Mouse (Mus musculus) c-Kit-positive CD71-negative TER-119-negative erythroid progenitor cells, embryonic 14.5 days (primary cell): Measurements from ENCODE around the gene Cox6a1.
A peak's percentile ranks its signal among the peaks of the same experiment; 100 is the strongest.
"Not testable (repeated sequence)": the region's sequence is repeated elsewhere in the genome, so short reads cannot be mapped to it uniquely, and the experiment has no call there.

Experiments used
- DNase-seq: peaks from one replicate; pipeline ENCODE4 v3.0.0-alpha.2; 2013; ENCODE audit warnings: low read depth

Gene Cox6a1

DNA sequence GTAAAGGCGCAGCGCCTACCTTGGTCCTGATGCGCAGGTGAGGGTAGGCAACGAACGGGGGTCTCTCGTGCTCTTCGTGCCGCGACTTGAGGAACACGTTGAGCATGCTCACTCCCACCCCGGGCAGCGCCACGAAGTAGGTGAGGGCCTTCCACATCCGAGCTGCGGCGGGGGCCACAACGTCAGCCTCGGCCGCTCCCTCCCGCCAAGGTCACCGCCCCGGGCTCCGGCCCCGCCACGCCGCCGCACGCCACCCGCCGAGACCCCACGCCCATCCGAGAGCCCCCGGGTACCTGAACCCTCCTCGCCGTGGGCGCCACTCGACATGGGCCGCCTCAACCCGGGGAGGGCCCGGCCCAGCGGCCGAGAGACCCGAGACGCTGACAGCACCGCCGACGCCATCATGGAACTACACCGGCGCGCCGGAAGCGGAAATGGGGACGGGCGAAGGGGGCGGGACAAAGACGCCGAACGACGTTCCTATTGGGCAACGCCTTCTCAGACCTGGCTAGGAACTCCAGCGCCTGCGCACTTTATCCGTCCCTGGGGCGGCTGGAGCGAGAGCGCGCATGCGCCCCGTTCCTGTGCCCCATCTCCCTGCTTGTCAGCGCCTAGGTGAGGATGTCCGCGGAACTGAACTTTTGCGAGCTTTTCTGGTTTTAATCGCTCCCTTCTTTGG lies at the start of gene Cox6a1:
TSS of gene Cox6a1 (minus strand) at position 436 of the 679 bp plus-strand sequence.
- DNase-seq, result peak; percentile 97

GRCm38 (mm10) chr5:115397839-115398780 lies 49.3 kb upstream of the Cox6a1 start:
- DNase-seq, result no peak

- no peak for DNase-seq
These were observed 47.9 kb upstream of the Cox6a1 start for GRCm38 (mm10) chr5:115396654-115397053.

GRCm38 (mm10) chr5:115394836-115395235 lies 46.1 kb upstream of the Cox6a1 start:
- DNase-seq, result no peak

DNA sequence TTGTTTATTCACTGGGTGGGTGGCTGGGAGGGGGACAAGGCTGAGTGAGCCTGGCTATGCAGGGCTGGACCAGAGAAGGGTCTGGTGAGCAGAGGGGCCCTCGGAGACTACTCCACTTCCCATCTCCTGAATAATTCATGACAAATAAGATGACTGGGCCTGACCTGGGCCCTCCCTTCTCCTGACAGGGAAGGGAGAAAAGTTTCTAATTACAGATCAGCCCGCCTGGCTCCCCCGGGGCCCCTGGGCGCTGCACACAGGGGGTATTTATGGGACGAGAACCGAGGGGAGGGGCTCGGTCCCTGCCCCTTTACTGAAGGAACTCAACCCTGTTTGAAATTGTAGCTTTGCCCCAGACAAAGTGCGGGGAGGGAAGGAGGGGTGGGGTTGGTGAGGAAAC lies 45.4 kb upstream of the Cox6a1 start:
- no peak for DNase-seq

DNA sequence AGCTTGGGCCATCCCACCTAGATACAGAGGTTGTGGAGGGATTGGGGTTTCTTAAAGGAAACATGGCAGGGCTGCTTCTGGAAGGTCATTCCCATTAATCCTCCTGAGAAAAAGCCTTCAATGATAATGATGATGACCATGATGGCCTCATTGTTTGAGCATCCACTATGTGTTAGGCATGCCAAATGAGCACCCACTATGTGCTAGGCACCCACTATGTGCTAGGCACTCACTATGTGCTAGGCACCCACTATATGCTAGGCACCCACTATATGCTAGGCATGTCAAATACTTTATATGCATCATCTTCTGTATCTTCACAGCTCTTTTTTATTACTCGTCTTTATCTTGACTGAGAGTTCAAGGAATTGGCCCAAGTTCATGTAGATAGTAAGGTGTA lies 44.2 kb upstream of the Cox6a1 start:
- DNase-seq, result no peak

DNA sequence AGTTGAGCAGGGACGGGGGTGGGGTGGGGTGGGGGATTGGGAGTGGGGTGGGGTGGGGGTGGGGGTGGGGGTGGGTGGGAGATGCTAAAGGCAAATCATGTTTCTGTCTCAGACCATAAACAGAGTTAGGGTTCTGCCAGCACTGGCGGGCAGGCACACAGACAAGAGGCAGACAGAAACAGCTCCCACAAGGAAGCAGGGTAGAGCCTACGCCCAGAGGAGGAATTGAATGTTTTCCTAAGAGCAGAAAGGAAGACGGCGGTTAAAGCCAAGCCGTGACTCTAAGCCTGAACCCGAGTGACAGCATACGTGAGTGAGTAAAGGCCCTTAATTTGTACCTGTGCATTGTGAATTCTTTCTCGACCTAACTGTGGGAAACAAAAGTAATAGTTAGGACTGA lies 43.2 kb upstream of the Cox6a1 start:
- no peak for DNase-seq

DNA sequence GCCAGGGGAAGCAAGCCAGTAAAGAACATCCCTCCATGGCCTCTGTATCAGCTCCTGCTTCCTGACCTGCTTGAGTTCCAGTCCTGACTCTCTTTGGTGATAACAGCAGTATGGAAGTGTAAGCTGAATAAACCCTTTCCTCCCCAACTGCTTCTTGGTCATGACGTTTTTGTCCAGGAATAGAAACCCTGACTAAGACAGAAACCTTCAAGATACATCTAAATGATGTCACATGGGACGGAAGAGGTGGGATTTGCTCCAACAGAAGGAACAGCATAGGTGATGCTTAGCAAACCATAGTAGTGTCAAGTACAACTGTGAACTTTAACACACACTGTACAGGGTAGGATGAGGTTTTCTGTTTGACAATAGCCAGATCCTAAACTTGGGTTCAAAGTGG lies 30.1 kb upstream of the Cox6a1 start:
- not testable (repeated sequence) for DNase-seq

DNA sequence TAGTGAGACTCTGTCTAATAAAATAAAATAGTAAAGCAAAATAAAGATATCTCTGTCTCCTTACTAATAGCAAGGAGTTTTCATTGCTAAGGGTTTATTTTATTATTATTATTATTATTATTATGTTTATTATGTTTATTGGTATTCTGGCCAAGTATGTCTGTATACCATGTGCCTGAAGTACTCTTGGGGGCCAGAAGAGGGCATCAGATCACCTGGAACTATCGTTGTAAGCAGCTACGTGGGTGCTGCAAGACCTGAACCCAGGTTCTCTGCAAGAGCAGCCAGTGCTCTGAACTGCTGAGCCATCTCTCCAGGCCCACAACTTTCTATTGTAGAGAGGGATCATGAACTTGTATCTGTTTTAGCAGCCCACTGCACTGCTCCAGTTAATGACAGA lies 26.7 kb upstream of the Cox6a1 start:
- DNase-seq, result no peak

- no peak for DNase-seq
These were observed 25.5 kb upstream of the Cox6a1 start for GRCm38 (mm10) chr5:115374204-115374820.

DNA sequence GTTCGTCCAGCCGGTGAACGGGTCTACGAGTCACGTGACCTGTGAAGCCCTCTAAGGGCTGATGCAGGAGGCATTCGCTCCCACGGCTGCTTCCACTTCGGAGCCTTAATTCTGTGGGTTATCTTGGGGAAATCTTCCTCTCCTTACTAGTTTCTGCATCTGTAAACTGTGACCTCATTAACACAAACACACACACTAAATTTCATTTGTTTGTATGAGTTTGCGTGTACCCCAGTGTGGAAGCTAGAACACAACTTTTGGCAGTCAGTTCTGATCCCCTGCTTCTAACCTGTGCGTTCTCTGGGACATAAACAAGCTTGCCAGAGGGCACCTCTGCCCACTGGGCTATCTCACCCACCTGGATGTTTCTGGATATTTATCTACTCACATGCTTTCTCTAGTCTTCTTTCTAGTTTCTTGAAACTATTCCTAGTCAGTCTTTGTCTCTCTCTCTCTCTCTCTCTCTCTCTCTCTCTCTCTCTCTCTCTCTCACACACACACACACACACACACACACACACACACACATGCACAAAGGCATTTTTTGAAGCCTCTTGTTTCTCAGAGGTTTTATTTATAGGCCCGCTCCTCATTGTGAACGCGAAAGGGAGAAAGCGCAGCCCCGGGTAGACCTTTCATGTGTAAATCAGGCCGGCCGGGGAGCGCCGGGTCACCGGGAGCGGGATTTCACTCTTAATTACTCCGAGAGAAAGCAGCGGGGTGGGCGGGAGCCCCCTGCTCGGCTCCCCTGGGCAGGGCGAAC lies 24.8 kb upstream of the Cox6a1 start:
- DNase-seq, result no peak

- no peak for DNase-seq
These were observed 23.0 kb upstream of the Cox6a1 start for GRCm38 (mm10) chr5:115371736-115372135.

- DNase-seq, result no peak
These were observed 16.0 kb upstream of the Cox6a1 start for GRCm38 (mm10) chr5:115364782-115365181.

- DNase-seq, result no peak
These were observed 14.3 kb upstream of the Cox6a1 start for GRCm38 (mm10) chr5:115362819-115363714.

DNA sequence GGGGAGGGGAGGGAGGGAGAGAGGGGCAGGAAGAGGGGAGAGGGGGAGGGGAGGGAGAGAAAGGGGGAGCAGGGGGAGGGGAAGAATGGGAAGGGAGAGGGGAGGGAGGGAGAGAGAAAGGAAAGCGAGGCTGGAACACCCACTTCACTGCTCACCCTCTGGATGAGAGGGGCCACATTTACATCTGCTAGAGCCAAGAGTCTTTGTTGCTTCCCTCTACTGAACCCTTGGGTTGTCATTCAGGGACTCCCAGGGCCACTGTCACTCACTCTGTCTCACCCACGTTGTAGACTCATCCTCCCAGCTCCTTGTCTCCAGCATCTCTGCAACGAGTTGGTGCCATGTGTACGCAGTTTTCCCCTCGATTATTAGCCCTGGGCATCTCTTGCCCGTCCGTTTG lies 13.4 kb upstream of the Cox6a1 start:
- no peak for DNase-seq

- DNase-seq, result no peak
These were observed 11.1 kb upstream of the Cox6a1 start for GRCm38 (mm10) chr5:115359851-115360372.

GRCm38 (mm10) chr5:115359438-115359837 lies 10.7 kb upstream of the Cox6a1 start:
- no peak for DNase-seq

DNA sequence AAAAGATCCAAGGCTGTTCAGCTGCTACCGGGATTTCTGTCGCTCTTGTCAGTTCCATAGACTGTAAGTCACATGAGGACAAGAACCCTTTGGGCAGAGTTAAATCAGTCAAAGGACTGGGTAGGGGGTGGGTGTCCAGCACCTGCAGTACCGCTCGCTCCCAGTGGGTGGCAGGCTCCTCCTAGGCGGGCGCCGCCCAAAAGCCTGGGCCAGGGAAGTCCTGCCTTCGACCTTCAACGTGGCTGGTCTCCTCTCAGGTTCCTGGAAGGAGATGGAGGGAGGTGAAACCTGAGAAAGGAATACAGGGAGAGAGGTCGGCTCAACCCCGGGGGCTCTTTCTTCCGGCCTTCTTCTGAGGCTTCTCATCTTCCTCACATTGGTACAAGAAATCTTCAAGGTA lies 10.1 kb upstream of the Cox6a1 start:
- DNase-seq, result peak; percentile 57

GRCm38 (mm10) chr5:115355070-115355469 lies 6.3 kb upstream of the Cox6a1 start:
- no peak for DNase-seq

DNA sequence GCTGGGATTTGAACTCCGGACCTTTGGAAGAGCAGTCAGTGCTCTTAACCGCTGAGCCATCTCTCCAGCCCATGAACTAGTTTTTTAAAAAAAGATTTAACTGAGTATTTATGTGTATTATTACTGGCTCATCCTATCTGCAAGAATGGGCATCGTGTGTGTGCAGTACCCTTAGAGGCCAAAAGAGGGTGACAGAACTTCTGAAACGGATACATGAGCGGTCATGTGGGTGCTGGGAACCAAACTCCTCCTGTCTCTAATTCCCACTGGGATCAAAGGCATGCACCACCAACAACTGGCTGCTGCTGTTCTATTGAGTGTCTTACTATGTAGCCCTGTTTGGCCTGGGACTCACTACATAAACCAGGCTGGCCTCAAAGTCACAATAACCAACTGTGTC lies 2.6 kb upstream of the Cox6a1 start:
- no peak for DNase-seq

DNA sequence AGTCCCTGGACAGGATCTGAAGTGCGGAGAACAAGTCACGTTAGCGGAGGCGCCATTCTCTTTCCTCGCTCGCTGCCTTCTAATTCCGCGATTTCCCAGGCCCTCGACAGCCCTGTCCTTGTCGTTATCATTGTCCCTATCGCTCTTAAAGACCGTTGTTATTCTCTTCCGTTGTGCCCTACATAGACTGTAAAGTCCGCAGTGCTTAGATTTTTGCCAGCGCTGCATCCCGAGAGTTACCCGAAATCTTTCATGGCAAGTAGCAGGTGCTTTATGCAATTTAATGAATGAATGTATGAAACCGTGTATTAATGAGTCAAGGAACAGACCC lies 409 bp upstream of the Cox6a1 start:
- no peak for DNase-seq
